Mouse (Mus musculus): ENCODE data around the gene Ndufs4.

- no peak for TF ChIP-seq POLR2A (IDR thresholded peaks at IDR 0.05; ENCODE audit: low read depth, low read length)
- no peak for TF ChIP-seq CTCF (conservative IDR thresholded peaks at IDR 0.05; ENCODE audit: insufficient read depth, insufficient read length, low read depth, low read length)
These were observed 98.6 kb downstream of the Ndufs4 start for GRCm38 (mm10) chr13:114289411-114289810.
